Mouse (Mus musculus) urinary bladder, postnatal 36 days (tissue): ENCODE measurements around the gene Mthfd1l.

Experiments used
- DNase-seq, 2 experiments: peaks; one replicate each; pipeline ENCODE4 v3.0.0; 2022; ENCODE audit warnings: low spot score in 2 of 2, mixed read lengths in 1 of 2

Mthfd1l gene

DNA sequence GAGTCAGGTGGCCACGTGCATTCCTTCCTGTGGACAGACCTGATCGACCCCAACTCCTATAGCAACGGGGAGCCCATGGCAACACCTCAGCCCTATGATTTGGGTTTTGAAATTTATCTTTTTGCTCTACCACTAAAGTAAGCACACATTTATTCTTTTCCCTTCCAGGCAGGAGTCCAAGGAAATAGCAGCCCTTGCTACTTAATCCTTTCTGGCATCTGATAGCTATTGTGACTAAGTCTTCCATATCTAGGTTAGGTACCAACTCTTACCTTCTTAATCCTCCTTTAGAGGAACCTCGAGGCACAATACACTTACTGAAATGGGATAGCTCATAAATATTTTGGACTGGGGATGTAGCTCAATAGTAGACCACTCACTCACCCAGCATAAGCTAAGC is 180.1 kb downstream of the Mthfd1l start:
- DNase-seq: no peak

DNA sequence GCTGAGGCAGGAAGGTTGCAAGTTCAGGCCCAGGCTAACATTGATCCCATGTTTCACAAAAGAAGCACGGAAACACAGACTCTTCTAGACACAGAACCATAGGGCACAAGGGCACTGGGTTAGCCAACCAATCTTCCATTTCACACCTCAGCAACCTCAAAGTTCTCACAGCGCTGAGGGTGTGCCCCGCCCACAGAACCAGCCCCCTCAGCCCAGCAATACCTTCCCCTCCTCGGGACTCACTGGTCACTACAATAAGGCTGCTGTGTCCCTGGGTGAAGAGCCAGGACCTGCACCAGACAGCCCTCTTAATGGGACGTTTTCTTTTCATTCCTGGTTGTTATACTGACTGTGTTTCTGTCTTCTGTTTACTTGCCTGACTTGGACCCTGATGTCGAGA is 181.1 kb downstream of the Mthfd1l start:
- no peak for DNase-seq

DNA sequence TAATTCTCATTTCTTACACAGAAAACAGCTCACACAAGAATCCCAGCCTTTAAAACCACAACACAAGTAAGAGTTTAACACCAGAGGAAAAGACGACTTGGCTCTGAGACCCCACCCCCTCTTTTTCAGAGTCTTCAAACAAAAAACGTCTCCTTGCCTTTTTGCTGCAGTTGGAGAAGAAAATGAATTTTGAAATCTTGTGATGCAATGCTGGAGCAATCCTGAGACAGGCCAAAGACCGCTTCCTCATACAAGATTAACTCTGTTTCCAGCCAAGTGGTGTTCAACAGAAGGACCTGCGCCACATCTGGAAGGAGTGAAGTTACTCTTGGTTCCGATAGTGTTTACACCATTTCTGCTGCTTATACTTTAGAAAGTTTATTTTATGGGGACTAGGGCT is 182.6 kb downstream of the Mthfd1l start:
- DNase-seq: no peak

DNA sequence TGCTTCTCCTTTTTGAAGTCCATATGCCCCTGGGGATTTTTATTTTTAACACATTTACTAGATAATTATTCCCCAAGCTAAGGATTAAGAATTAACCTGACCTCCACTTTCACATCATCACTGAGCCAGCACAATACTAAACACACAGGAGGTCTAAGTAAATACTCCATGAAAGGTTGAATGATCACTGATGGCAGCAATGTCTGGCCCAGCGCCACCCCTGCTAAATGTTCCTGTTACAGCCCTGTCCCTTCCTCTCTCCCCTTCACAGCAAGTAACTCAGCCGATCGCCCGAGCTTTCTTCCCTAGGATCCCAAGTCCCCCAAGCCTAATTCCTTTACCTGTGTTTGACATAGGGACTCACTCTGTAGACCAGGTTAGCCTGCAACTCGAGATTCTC is 185.6 kb downstream of the Mthfd1l start:
- DNase-seq: no peak

DNA sequence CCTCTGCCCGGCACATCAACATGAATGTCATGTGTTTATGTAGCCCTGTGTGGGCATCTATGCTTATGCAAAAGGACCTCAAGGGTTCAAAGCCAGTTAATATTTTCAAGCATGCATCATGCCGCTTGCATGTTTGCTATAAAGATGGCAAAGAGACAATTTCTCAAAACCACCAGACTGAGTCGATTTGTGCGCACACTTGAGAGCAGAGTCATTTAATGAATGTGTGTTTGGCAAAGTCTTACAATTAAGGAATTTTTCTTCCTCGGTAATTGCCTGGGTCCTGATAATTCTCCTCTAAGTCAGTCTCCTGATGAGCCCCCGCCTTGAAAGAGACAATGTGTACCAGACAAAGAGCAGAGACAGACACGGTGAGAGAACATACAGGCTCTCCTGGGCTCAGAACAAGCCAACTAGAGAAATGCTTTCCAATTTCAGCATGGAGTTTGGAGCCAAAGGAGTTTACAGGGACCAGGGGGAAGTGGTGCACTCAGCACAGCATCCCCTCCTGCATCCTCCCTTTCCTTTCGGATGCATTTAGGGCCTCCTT is 186.7 kb downstream of the Mthfd1l start:
- DNase-seq: no peak

DNA sequence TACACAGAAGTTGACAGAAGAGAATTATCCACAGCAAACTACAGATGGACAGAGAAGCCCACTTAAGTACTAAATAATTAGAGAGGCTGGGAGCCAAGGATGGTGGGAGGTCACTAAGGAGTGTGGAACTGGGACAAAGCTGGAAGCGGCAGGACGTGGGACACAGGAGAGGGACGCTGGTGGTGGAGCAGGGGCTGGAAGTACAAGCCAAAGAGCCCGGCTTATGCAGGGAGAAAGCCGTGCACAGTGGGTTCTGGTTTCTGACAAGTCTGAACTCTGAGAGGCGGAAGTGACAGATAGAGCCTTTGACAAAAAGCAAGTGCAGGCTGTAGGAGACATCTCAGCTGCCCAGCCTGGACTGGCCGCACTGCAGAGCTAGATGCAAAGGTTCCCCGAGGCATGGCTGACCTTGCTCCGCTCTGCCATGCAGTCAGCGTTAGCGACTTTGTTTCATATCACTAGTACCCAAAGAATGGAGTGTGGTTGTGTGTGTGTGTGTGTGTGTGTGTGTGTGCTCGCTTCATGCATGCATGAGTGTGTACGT is 187.4 kb downstream of the Mthfd1l start:
- DNase-seq: no peak

DNA sequence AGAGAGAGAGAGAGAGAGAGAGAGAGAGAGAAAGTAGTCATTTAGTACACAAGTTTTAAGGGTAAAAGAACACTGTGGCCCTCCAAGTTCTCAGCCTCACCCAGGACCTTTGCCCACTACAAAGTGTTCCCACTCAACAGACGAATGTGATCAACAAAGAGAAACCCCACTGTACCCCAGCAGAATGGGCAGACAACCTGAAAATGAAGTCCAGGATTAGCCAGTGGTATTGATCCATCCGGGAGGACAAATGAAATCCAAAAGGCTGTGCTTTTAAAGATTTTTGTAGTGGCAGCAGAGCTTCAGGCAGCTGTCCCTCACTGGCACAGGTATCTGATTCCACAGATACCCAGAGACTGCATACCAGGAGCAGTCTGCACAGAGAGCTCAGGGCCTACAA is 189.1 kb downstream of the Mthfd1l start:
- DNase-seq: no peak

DNA sequence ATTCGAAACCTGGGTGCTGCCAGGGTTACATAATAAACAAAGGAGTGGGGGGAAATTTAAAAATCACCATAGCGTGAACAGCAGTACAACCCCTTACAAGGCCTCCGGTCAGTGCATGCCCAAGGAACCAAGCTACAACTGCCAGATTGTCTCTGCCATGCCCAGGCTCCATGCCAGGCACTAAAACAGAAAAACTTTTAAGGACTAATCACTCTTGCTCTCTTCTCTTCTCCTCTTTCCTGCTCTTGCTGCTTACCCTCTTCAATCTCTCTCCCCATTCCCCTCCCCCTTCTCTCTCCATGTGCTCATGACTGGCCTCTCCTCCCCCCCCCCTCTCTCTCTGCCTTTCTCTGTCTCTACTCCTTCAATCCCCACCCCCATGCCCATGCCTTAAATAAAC is 190.1 kb downstream of the Mthfd1l start:
- DNase-seq: no peak

DNA sequence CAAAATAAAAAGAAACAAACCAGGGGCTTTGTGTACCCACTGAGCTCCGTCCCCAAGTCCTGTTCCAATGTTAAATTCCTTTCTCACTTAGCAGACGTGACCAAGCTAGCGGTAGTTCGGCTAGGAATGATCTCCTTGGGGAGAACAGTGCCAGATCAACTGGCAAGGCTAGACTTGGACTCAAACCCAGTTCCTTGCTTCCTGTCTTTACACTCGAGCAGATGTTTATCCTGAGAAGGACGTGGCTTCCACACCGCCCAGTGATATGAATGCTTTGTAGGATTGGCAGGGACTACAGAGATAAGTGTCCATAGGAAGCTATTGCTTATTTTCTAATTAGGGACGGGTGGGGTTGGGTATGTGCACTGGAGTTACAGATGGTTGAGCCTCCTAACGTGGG is 191.8 kb downstream of the Mthfd1l start:
- no peak for DNase-seq

DNA sequence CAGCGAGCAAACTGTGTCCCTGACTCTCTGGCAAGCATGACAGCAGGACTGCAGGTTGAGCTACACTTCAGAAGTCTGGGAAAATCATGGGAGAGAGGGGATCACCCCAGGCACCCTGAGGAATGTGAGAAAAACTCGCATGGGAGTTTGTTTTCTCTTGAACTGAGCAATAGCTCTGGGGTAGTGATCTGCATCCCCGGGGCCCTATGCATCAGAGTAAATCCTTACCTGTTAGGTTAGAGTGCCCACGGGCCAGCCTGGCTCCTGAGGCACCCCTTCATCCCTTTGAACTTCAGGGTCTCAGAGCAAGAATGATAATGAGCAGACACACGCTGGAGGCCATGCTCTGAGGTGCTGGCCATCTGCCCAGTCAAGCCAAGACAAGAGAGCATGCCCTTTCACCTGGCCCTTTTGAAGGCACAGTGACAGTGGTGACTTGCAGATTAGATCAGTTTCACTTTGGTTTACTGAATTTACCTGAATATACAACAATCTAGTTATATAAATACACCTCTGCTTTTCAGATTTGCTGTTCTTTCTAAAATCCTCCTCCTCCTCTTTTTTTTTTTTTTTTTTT is 195.4 kb downstream of the Mthfd1l start:
- no peak for DNase-seq

DNA sequence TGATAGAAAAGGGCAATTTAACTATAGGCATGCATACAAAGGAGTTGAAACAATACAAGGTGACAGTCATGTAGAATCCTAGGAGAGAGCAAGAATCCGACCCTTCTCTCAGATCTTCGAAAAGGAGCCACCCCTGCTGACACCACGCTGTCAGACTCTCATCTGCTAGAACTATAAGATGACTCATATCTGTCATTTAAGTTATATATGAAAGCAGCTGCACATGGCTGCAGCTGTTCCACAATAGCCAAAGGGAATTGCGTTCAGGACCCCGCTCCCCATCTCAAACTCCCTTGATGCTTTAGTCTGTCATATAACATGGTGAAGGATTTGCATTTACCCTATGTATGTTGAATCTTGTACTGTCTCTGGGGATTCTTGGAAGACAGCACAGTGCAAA is 201.3 kb downstream of the Mthfd1l start:
- no peak for DNase-seq

DNA sequence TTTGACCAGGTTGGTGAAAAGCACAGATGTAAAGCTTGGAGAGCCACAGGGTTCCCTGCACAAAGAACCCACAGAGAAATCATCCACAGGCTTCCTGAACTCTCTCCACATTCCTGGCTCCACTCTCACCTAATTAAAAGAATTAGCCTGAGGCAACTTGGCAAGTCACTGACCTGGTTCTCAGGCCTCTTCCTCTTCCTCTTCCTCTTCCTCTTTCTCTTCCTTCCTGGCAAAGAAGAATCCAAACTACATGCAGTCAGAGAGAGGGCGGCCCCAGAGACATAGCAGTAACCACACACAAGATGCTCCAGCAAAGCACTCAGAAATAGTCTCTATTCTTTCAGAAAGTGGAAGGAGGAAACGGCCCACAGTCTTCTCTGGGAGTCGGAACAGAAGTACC is 201.8 kb downstream of the Mthfd1l start:
- no peak for DNase-seq

DNA sequence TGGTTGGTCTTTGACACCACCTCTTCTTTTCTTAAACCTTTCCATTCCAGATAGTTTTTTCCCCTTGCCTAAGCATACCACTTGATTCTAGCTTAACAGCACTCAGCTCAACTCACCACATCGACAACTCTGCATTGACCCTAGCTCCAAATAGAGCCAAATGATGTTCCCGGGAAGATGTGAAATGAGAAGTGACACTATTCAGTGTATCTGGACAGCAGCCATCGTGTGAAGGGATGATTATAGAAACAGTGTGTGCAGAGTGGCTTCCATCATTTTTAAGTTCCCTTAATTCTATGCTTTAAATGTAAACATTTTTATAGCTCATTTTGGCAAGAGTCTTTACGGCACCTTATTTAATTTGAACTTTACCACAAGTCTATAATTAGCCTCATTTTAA is 204.4 kb downstream of the Mthfd1l start:
- no peak for DNase-seq

DNA sequence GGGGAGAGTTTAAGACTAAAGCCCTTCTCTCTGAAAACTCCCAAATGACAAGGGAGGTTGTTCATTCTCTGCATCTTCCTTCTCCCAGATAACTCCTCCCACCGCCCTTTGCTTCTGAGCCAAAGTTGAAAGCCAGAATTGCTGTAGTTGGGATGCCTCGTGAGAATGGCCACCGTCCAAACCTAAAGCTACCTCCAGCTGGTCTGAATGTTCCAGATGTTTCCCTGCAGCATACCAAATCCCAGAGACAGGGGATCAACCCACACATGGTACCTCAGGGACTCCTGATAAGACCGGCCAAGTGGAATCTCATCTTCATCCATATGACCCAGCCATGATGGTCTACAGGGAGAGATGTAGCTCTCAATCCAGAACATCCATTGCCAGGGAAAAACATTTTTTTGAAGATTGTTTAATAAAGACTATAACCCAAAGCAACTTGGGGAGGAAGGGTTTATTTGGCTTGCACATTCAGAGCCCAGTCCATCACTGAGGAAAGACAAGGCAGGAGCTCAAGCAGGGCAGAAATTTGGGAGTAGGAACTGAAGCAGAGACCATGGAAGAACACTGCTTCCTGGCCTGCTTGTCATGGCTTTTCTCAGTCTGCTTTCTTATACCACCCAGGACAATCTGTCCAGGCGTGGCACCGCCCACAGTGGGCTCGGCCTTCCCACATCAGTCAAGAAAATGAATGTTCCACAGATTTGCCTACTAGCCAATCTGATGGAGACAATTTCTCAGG is 206.3 kb downstream of the Mthfd1l start:
- DNase-seq: peak; percentile 6 to 23

DNA sequence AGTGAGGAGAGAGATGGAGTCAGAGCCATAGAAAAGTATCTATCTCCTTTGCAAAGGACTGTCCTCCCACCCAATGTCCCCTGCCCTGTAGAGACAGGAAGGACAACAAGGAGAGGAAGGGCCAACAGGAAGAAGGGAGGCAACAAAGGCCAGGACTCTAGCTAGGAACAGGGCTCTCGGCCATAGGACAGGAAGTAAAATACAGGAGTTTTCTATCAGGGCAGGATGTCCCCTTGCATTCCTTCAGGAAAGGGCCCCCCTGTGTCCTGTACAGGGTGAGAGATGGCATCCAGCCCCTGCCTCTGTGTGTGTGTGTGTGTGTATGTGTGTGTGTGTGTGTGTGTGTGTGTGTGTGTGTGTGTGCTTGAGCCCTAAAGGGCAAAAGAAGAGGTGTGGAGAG is 209.0 kb downstream of the Mthfd1l start:
- DNase-seq: no peak

DNA sequence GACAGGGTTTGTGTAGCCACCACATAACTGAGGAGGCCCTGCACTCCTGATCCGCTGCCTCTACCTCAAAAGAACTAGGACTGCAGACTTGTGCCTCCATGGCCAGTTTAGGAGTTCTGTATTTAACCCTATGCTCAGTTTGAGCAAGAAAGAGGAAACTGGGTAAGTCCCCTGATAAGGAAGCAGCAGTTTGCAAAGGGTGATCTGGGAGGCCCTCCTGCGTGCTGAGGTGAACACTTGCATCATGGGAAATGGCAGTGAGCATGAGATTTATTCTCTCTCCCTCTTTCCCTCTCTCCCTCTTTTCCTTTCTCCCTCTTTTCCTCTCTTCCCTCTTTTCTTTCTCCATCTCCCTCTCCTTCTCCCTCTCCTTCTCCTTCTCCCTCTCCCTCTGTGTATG is 209.5 kb downstream of the Mthfd1l start:
- DNase-seq: no peak

DNA sequence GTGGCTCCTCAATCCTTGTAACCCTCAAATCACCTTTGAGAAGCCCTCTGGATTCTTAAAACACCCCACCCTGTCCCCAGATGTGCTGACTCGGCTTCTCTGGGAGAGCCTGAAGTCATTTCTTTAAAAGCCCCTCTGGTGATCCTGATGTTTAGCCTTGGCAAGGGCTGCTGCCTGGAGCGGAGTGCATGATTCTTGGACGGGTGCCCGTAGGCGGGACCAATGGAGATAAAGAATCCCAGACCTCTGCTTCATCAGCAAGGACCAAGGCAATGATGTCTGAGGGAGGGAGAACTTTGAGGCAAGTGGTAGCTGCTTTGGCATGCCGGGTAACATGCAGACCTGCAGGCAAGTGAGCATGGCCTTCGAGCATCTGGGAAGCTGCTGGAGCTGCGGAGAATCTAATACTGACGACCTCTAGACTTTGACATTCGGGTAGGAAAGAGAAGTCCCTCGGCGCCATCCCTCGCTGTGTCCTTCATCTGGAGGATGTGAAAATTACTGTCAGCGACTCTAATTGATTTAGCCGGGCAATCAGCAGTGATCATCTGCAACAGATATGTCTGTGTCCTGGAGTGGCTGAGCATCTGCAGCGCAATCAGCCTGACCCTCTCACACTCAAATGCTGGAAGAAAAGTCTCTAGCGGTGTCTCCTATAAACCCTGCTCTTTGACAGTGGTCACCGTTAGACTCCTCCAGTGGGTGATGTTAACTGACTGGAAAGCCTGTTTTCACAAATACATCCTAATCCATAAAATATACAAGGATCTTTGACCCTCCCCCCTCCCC is 215.9 kb downstream of the Mthfd1l start:
- peak; percentile 31 to 64 for DNase-seq

DNA sequence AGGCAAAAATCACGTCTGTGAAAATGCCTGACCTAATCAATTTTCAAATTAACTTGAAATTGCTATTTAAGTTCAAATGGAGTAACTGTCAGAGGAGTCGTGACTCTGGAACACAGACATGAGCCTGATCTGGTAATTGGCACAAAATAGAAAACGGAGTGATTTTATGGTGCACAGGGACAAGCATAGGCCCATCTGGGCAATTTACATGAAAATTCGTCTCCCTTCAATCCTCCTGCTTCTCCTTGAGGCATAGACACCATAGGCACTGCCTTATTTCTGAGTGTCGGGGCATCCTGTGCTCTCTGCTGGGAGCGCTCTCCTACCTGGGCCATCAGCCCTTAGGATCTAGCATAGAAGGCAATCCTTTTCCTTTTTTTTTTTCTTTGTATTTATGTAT is 216.5 kb downstream of the Mthfd1l start:
- DNase-seq: no peak

DNA sequence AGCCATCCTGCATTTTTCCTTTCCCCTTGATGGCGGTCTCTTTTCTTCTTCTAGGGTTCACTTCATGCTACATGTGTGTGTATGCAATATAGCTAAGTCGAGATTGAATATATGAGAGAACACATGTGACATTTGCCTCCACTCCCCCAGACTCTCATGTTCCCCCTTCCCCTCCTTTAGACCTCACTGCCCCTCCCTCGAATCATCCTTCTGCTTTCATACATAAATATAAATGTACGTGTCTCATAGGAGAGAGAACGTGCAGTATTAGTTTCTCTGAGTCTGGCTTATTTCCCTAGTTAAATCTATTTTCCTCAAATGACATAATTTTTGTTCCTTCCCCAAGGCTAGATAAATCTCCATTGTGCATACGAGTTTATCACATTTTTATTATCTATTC is 226.1 kb downstream of the Mthfd1l start:
- DNase-seq: no peak

DNA sequence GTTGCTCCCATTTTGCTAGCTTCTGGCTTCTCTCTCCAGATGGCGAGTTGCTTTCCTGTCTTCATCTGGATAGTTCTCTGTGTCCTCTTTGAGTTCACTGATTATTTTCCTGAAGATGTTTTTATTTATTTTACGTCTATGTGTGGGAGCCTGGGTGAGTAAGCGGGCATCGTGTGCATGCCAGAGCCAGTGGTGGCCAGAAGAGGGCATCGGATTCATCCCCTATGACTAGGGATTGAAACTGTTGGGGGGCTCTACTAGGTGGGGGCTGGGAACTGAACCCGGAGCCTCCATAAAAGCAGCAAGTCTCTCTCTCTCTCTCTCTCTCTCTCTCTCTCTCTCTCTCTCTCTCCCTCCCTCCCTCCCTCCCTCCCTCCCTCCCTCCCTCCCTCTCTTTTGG is 227.0 kb downstream of the Mthfd1l start:
- DNase-seq: no peak

DNA sequence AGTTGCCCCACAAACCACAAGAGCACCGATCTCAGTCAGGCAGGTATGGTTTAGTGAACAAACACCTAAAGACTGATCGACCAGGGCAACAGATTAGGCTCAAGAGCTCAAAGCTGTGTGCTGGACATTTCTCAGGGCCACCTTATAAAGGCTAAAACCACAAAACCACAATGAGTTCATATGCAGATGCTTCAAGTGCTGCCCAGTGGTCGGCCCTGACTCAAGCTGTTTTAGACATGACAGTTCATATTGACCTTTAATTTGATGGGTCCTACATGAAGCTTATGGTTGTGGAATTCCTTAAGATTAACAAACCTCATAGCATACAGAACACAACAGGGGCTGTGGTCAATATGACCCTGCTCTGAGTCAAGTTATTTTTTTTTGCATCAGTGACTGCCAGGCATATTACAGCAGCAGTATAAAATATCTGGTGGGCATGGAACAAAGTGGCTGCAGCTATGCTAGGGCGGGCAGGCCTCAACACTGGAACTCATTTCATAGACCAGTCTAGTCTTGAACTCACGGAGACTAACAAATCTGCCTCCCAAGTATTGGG is 227.7 kb downstream of the Mthfd1l start:
- no peak for DNase-seq

DNA sequence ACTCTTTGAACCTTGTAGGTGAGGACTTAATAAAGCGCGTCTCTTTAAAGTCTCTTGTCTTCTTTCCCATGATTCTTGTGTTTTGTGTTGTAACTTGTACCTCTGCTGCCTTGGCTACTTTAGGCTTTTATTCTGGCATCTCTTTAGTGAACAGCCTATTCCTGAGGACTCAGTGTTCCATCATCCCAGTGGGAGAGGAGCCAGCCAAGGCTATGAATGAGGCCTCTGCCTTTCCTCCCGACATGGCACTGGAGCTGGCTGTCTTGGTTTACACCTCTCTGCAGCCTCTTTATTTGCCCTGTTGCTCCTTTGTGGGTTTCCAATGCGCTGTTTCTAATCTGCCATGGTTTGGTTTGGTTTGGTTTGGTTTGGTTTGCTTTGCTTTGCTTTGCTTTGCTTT is 228.2 kb downstream of the Mthfd1l start:
- DNase-seq: no peak
